ENCODE assay signal across 8 mouse cellular contexts in the genomic region with DNA sequence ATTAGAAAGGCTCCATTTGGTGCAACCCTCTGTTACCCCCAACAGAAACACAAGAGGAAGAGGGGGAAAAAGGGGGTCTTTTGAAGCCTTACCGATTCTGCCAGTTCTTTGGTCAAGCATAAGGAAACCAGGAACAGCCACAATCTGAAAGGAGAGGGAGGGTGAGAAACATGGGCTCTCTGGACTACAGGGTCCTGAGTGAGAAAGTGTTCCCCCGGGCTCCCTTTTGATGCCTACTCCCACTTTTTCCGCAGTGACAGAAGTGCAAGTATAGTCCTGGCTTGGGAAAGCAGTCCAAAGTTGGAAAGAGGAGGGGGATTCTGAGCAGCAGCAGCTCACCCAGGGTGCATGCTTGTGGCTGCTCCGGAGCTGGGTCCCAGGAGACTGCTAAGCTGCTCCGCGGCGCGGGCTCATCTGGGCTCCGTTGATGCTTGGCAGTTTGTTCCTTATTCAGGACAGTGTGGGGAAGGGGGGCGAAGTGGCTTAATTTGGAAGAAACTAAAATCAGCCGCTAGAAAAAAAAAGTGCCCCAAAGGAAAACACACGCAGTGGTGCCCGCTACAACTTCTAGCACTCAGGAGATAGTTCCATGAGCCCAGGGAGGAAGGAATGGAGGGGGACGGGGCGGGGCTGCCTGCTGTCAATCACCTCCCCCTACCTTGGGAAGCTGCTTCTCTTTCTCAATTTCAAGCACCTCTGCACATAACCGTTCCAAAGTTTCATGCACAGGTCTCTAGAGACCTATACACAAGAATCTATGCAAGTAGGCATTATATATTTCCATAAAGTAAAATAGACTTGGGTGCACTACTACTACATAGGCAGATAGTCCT. TPM values are rescaled to one million over a fixed set of nuclear protein-coding genes. Genes with fewer than 3 reads are reported as not detected.
DNase-seq lines count a peak whose midpoint lies in the region; ATAC-seq and TF ChIP-seq lines count a peak whose summit lies in the region.

A gene (minus strand): TSS at position 607 of the 833 bp plus-strand sequence.

- no peaks in the 10 kb centered on the region for H3K9me3 ChIP-seq in embryonic facial prominence, embryonic 12.5 days
- H3K9me3 ChIP-seq in hindbrain, embryonic 12.5 days (replicated peaks), result no peaks in the 10 kb centered on the region
- H3K9me3 ChIP-seq in liver, embryonic 12.5 days (replicated peaks), result no peaks in the 10 kb centered on the region
- H3K9me3 ChIP-seq in neural tube, embryonic 14.5 days (ENCODE audit: control insufficient read depth, low read length), result no peaks in the 10 kb centered on the region

- H3K27me3 ChIP-seq in embryonic facial prominence, embryonic 12.5 days, result peaks cover 14% of the 10 kb centered on the region; the same call in 1 of the 2 replicates
- H3K27me3 ChIP-seq in hindbrain, embryonic 12.5 days, result peaks cover 23% of the 10 kb centered on the region
- peaks cover 13% of the 10 kb centered on the region; the same call in 1 of the 2 replicates for H3K27me3 ChIP-seq in liver, embryonic 12.5 days (replicated peaks)
- no peaks in the 10 kb centered on the region for H3K27me3 ChIP-seq in neural tube, embryonic 14.5 days (ENCODE audit: control insufficient read depth, insufficient read depth, low read length)

- peak within 1 kb of the TSS; percentile 50 for H3K4me2 ChIP-seq in embryonic facial prominence, embryonic 12.5 days (replicated peaks)
- H3K4me2 ChIP-seq in hindbrain, embryonic 12.5 days (replicated peaks), result peak within 1 kb of the TSS; percentile 56
- peak within 1 kb of the TSS; percentile 61 for H3K4me2 ChIP-seq in liver, embryonic 12.5 days
- H3K4me2 ChIP-seq in neural tube, embryonic 14.5 days (ENCODE audit: low read depth, low read length), result peak within 1 kb of the TSS; percentile 47

- peak within 1 kb of the TSS; percentile 71 for H3K4me3 ChIP-seq in gastrocnemius, adult 2 months
- peak within 1 kb of the TSS; percentile 41 for H3K4me3 ChIP-seq in embryonic facial prominence, embryonic 12.5 days
- H3K4me3 ChIP-seq in hindbrain, embryonic 12.5 days, result peak within 1 kb of the TSS; percentile 41
- H3K4me3 ChIP-seq in liver, embryonic 12.5 days, result peak within 1 kb of the TSS; percentile 44; the same call in 1 of the 2 replicates
- peak within 1 kb of the TSS; percentile 29; the same call in 1 of the 2 replicates for H3K4me3 ChIP-seq in neural tube, embryonic 14.5 days (ENCODE audit: low read depth, low read length)

- no peak within 1 kb of the TSS for H3K27ac ChIP-seq in gastrocnemius, adult 2 months
- no peak within 1 kb of the TSS for H3K27ac ChIP-seq in embryonic facial prominence, embryonic 12.5 days
- no peak within 1 kb of the TSS for H3K27ac ChIP-seq in hindbrain, embryonic 12.5 days
- H3K27ac ChIP-seq in liver, embryonic 12.5 days, result no peak within 1 kb of the TSS
- H3K27ac ChIP-seq in neural tube, embryonic 14.5 days (ENCODE audit: low read depth, low read length), result no peak within 1 kb of the TSS

- 13% methylated on average over 16 of the region's 16 CpGs for WGBS in embryonic facial prominence, embryonic 12.5 days
- WGBS in hindbrain, embryonic 12.5 days, result 22% methylated on average over 16 of the region's 16 CpGs
- WGBS in liver, embryonic 12.5 days (ENCODE audit: insufficient replicate concordance), result 11% methylated on average over 16 of the region's 16 CpGs
- WGBS in neural tube, embryonic 14.5 days, result 17% methylated on average over 16 of the region's 16 CpGs

- ATAC-seq in embryonic facial prominence, embryonic 12.5 days (ENCODE audit: insufficient number of reproducible peaks, insufficient read depth, low FRiP score, low TSS enrichment), result no peak
- peak; percentile 74; the same call in 1 of the 2 replicates for ATAC-seq in hindbrain, embryonic 12.5 days (ENCODE audit: low FRiP score)
- no peak for ATAC-seq in liver, embryonic 12.5 days
- ATAC-seq in neural tube, embryonic 14.5 days (ENCODE audit: low read depth), result peak; percentile 44; the same call in 1 of the 2 replicates

- H3K4me1 ChIP-seq in embryonic facial prominence, embryonic 12.5 days, result no peaks in the 10 kb centered on the region
- H3K4me1 ChIP-seq in hindbrain, embryonic 12.5 days, result no peaks in the 10 kb centered on the region
- no peaks in the 10 kb centered on the region for H3K4me1 ChIP-seq in liver, embryonic 12.5 days
- H3K4me1 ChIP-seq in neural tube, embryonic 14.5 days (ENCODE audit: control insufficient read depth, insufficient read depth, low read length), result no peaks in the 10 kb centered on the region

- intact Hi-C loops in gastrocnemius, adult 2 months (cut with DNase I), result no loop called here
- intact Hi-C loops in gastrocnemius, postnatal 14 days (cut with DNase I; ENCODE audit: low total_unique reads), result no loop called here

- no peaks in the 10 kb centered on the region for H3K36me3 ChIP-seq in embryonic facial prominence, embryonic 12.5 days
- no peaks in the 10 kb centered on the region for H3K36me3 ChIP-seq in hindbrain, embryonic 12.5 days
- no peaks in the 10 kb centered on the region for H3K36me3 ChIP-seq in liver, embryonic 12.5 days
- no peaks in the 10 kb centered on the region for H3K36me3 ChIP-seq in neural tube, embryonic 14.5 days (ENCODE audit: control insufficient read depth, insufficient read depth, low read length)

- TF ChIP-seq CTCF in gastrocnemius, adult 2 months (IDR thresholded peaks at IDR 0.05), result no peak

- H3K9ac ChIP-seq in embryonic facial prominence, embryonic 12.5 days, result 0 out of 2 replicates have a peak within 1 kb of the TSS, but pooled peaks have one; percentile 15
- H3K9ac ChIP-seq in hindbrain, embryonic 12.5 days, result peak within 1 kb of the TSS; percentile 35
- H3K9ac ChIP-seq in liver, embryonic 12.5 days, result no peak within 1 kb of the TSS
- no peak within 1 kb of the TSS for H3K9ac ChIP-seq in neural tube, embryonic 14.5 days (replicated peaks; ENCODE audit: low read depth, low read length)

- peak; percentile 15 for DNase-seq in gastrocnemius, adult 2 months
- no peak for DNase-seq in gastrocnemius, postnatal 14 days
- no peak for DNase-seq in frontal cortex, adult 2 months (ENCODE audit: extremely low spot score in 1 of 2, low spot score in 1 of 2)
- no peak for DNase-seq in right cerebral cortex, adult 2 months (ENCODE audit: low spot score in 2 of 2)

RNA-seq across cellular contexts. Expression of the gene that starts here (rescaled TPM):
- total RNA-seq in gastrocnemius, adult 2 months (2021), result under 1 TPM; 0.11 to 0.15 TPM
- under 1 TPM; 0.18 to 0.27 TPM for total RNA-seq in gastrocnemius, postnatal 14 days (2021)
- 1.3 and 2.0 TPM in 2 replicates for polyA plus RNA-seq in embryonic facial prominence, embryonic 12.5 days (2016; fragmentation: Nextera tagmentation; extraction: Ambion mirVana)
- 3.1 and 3.2 TPM in 2 replicates for polyA plus RNA-seq in hindbrain, embryonic 12.5 days (2016; fragmentation: Nextera tagmentation; extraction: Ambion mirVana)
- polyA plus RNA-seq in liver, embryonic 12.5 days (2016; fragmentation: Nextera tagmentation; extraction: Ambion mirVana), result 0.50 and 0.61 TPM in 2 replicates
- 0.37 and 3.1 TPM in 2 replicates for polyA plus RNA-seq in neural tube, embryonic 14.5 days (2014; fragmentation: Nextera tagmentation; extraction: Ambion mirVana)
- 0.57 and 0.78 TPM in 2 replicates for polyA plus RNA-seq in frontal cortex, adult 2 months (2012; rRNA removed)

Comparison
In these comparisons a context has a peak if more than half of its experiments do, and no peak if none do; other contexts are left out.
1. Peak in DNase-seq and H3K4me3 ChIP-seq in gastrocnemius, adult 2 months; RNA of the gene not detected or under 1 TPM.
2. ATAC-seq: peak in hindbrain, embryonic 12.5 days (single experiment) and neural tube, embryonic 14.5 days (single experiment); none in embryonic facial prominence, embryonic 12.5 days (single experiment) and liver, embryonic 12.5 days (single experiment).
3. H3K9ac ChIP-seq: peak in embryonic facial prominence, embryonic 12.5 days (single experiment) and hindbrain, embryonic 12.5 days (single experiment); none in liver, embryonic 12.5 days (single experiment) and neural tube, embryonic 14.5 days (single experiment).
4. Peak in every context shown above with its lines, with median percentiles within 50 percentile points of each other: H3K4me3 ChIP-seq and H3K4me2 ChIP-seq.